Mouse (Mus musculus): ENCODE measurements around the gene Heg1.

Gene Heg1

GRCm38 (mm10) chr16:33745457-33745856 lies 61.3 kb downstream of the Heg1 start:
- DNase-seq, result no peak

DNA sequence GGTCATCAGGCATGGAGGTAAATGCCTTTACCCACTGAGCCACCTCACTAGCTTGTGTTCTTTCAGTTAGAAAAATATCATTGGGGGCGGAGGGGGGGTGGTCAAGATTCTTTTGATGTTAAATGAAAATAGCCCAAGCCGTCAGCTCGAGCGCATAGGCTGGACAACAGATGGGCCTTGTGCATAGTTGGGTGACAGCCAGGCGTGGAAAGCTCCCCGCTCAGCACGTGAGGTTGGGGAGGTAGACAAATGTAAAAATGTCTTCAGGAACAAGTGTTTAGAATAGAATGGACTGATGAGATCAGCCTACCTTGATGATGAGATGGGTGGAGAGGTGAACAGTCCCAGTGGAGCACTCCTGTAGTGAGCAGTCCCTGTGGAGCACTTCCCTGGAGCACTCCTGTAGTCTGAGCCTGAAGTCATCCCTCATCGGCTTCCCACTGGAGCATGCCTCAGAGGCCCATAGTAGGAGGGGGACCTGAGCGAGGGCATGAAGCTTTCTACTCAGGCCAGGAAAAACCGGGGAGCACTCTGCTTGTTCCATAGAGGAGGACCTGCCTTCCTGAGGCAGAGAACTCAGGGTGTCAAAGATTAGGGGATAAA lies 62.0 kb downstream of the Heg1 start:
- no peak for DNase-seq

GRCm38 (mm10) chr16:33747346-33747954 lies 63.3 kb downstream of the Heg1 start:
- no peak for DNase-seq

- DNase-seq, result no peak
Observed at GRCm38 (mm10) chr16:33747994-33748393, 63.8 kb downstream of the Heg1 start.

GRCm38 (mm10) chr16:33751152-33751551 lies 67.0 kb downstream of the Heg1 start:
- no peak for DNase-seq

DNA sequence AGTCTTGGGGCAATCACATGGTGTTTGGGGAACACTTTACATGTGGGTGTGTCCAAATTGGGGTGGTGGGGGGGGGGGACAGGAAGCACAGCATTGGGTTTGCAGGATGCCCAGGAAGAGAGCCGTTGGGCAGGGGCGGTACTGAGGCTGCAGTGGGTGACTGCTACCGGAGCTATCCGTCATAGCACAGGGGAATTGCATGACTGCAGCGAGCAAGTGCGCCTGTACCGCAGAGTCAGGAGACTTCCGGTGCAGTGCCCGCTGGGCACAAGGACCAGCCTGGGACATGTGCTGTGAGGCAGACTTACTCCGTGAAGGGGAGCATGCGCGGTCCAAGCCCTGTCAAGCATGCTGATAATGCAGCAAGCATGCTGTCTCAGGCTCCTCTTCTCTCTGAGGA lies 67.4 kb downstream of the Heg1 start:
- DNase-seq, result no peak

- DNase-seq, result no peak
Observed at GRCm38 (mm10) chr16:33752904-33753578, 68.9 kb downstream of the Heg1 start.

DNA sequence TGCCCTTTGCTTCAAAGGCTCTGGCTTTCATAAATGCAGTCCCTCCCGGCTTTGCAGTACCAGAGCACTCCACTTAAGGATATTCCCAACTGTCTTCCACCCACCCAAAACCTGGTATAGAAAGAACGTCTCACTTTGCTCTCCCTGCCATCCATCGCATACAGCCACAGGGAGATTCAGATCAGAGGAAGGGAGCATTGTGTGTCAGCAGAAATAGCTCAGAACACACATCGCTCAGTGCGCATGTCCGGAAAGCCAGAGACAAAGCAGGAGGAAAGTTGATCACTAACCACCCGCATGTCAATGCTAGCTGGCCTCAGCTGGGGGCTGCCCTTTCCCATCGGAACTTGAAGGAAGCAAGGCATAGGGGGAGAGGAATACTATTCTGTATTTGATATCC lies 71.1 kb downstream of the Heg1 start:
- no peak for DNase-seq

DNA sequence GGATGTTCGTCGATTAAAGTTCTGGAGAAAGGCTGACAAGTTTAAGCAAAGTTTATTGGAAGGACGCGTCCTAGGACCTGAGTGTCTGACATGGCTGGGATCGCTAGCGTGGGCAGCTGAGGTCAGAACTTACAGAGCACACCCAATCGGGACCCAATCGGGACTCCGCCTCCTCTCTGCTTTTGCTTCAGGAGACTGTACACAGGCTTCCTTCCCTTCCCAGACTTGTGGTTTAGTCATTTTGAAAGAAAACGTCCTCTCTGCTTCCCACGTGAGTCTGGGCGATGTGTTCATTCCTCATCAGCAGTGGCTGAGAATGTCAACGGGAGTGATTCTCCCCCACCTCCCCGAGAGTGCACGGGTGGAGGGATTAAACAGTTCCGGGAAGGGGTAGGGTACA lies 71.8 kb downstream of the Heg1 start:
- DNase-seq, result no peak

- DNase-seq, result no peak
Observed at GRCm38 (mm10) chr16:33756396-33756795, 72.2 kb downstream of the Heg1 start.

DNA sequence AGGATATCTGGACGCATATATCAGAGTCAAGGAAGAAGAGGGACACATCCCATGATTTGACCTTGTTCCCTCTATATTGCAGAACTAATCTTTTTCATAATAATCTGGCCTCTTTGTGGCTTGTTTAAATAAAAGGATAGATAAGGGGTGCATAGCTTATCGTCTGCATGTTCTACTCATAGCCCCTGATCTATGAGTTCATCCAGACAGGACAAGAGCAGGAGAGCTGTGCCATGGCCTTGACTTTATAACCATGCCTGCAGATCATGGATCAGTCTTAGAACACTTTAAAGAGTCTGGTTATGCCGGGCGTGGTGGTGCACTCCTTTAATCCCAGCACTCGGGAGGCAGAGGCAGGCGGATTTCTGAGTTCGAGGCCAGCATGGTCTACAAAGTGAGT lies 75.0 kb downstream of the Heg1 start:
- DNase-seq, result no peak

- no peak for DNase-seq
Observed at GRCm38 (mm10) chr16:33760542-33760941, 76.4 kb downstream of the Heg1 start.

GRCm38 (mm10) chr16:33760996-33761395 lies 76.8 kb downstream of the Heg1 start:
- peak; percentile 31 for DNase-seq

GRCm38 (mm10) chr16:33764501-33765193 lies 80.5 kb downstream of the Heg1 start:
- peak; percentile 60 for DNase-seq

- no peak for DNase-seq
Observed at GRCm38 (mm10) chr16:33765477-33765876, 81.3 kb downstream of the Heg1 start.

GRCm38 (mm10) chr16:33766309-33766708 lies 82.1 kb downstream of the Heg1 start:
- DNase-seq, result no peak

- no peak for DNase-seq
Observed at GRCm38 (mm10) chr16:33766757-33767156, 82.6 kb downstream of the Heg1 start.

- DNase-seq, result no peak
Observed at GRCm38 (mm10) chr16:33768491-33769278, 84.5 kb downstream of the Heg1 start.

GRCm38 (mm10) chr16:33769848-33770247 lies 85.7 kb downstream of the Heg1 start:
- no peak for DNase-seq

DNA sequence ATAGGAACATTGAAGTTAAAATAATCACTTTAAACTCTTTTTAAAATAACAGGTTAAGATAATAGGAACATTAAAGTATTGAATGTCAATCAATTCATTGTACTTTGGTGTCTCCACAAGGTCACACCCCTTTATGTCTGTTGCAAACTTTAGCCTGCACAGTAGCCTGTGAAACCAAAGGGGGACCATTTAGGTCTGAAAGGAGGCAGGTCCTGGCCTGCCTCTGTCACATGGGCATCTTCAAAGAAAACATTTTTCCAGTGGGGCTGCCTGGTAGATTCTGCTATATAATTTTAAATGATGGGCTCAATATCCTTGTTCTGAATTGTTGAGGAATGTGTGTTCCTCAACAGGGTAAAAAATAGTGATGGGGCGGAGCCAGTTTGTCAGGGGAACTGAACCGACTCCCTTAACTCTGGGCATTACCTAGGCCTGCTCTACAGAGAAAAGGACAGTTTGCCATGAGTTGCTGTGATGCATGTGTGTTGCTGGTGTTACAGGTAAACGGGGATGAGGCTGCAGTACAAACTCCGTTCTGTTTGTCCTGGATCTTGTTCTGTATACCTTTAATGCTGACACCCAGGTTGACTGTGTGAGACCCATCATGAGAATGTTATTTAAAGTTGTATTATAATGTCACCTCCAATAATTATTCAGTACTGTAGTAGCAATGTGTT lies 86.7 kb downstream of the Heg1 start:
- DNase-seq, result no peak

DNA sequence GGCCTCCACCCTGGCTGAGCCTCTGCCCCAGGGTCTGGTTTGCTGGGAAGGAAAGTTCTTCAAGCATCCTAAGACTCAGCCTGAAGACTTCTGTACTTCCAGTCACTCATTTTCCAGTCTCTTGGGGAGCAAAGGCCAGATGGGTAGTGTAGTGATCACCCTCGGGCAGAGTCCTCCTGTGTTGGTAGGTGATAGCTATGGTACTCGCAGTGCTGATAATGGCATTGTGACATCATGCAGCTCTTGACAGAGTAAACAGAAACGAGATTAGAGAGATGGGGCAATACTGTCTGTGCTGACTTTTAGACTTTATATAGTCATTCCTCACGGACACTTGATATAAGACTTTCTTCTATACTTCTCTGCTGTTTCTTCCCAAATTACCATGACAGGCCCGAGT lies 88.6 kb downstream of the Heg1 start:
- no peak for DNase-seq

- DNase-seq, result no peak
Observed at GRCm38 (mm10) chr16:33774972-33775371, 90.8 kb downstream of the Heg1 start.
